Mouse (Mus musculus) small intestine, adult 2 months (tissue): ENCODE results near the gene Zbp1. TPM values are rescaled to one million over a fixed set of nuclear protein-coding genes. Genes with fewer than 3 reads are reported as not detected.

Experiments
- H3K27ac ChIP-seq: fragments of 200-500 bp; 2 replicates; pipeline ENCODE4 v1.5.1; 2012; ENCODE audit warnings: low read depth, low read length, control low read depth, inconsistent platforms; ENCODE audit not compliant: insufficient read depth
- H3K27me3 ChIP-seq: fragments of 200-500 bp; 2 replicates; pipeline ENCODE4 v1.6.1; 2012; ENCODE audit warnings: mild to moderate bottlenecking, moderate library complexity, low read length, inconsistent platforms; ENCODE audit not compliant: control insufficient read depth, insufficient read depth
- H3K36me3 ChIP-seq: fragments of 200-500 bp; 2 replicates; pipeline ENCODE4 v1.6.1; 2012; ENCODE audit warnings: mild to moderate bottlenecking, low read length, control low read depth, inconsistent platforms; ENCODE audit not compliant: control insufficient read depth, insufficient read depth
- H3K4me1 ChIP-seq: fragments of 200-500 bp; 2 replicates; pipeline ENCODE4 v1.6.1; 2012; ENCODE audit warnings: low read length, inconsistent platforms, mixed read lengths; ENCODE audit not compliant: control insufficient read depth, insufficient read depth, insufficient read length
- H3K4me3 ChIP-seq: fragments of 200-500 bp; 2 replicates; pipeline ENCODE4 v1.5.1; 2012; ENCODE audit warnings: low read depth, mild to moderate bottlenecking, control low read depth, inconsistent platforms, low read length, moderate library complexity
- CTCF ChIP-seq: fragments of 200-500 bp; IDR thresholded peaks from 2 replicates; pipeline ENCODE4 v1.5.1; 2012; ENCODE audit warnings: low read depth, mild to moderate bottlenecking, control low read depth, inconsistent platforms, low read length, moderate library complexity, mixed read lengths; ENCODE audit not compliant: insufficient replicate concordance, insufficient read length; ENCODE audit errors: extremely low read depth
- POLR2A ChIP-seq: fragments of 200-500 bp; IDR thresholded peaks from 2 replicates; pipeline ENCODE4 v1.6.1; 2012; ENCODE audit warnings: low read depth, mild to moderate bottlenecking, control low read depth, inconsistent platforms, low read length, moderate library complexity
- WGBS: fragments of 180-500 bp; shearing (Covaris S2); methylation state at CpG from one replicate; pipeline ENCODE4 v1.1.7; 2018; 5-methylcytosine and 5-hydroxymethylcytosine counted together
- polyA plus RNA-seq: library from polyadenylated mRNA; depleted of rRNA; stranded (reverse); fragments of >200 nt; gene quantifications from 2 replicates; pipeline ENCODE4 v1.2.3, GENCODE M21; 2012

Zbp1 gene
- polyA plus RNA-seq, 1 experiment = 51.0 TPM

DNA sequence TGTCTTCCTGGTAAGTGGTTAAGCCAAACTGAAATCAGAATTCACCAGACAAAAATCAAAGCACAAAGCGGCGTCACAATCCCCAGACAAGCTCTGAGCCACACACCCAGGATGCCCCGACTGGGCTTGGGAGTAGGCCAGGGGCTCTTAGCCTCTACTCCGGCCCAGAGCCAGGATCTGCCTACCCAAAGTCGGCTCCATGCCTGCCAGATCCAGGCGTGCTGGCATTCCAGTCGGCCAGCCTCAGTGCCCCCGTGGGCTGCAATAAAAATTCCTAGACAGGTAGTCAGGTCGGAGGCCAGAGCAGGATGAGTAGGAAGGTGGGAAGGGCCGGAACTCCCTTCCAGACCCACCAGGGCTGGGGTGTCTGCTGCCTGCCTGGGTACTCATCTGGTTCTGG lies 42.8 kb upstream of the Zbp1 start:
- H3K36me3 ChIP-seq = no peaks in the 10 kb centered on the region
- WGBS = 19% methylated on average over 10 of the region's 10 CpGs
- no peaks in the 10 kb centered on the region for H3K27me3 ChIP-seq
- TF ChIP-seq POLR2A = no peak
- TF ChIP-seq CTCF = no peak
- peaks cover 75% of the 10 kb centered on the region for H3K4me1 ChIP-seq
- no peak overlapping the region for H3K27ac ChIP-seq
- H3K4me3 ChIP-seq = no peak overlapping the region

DNA sequence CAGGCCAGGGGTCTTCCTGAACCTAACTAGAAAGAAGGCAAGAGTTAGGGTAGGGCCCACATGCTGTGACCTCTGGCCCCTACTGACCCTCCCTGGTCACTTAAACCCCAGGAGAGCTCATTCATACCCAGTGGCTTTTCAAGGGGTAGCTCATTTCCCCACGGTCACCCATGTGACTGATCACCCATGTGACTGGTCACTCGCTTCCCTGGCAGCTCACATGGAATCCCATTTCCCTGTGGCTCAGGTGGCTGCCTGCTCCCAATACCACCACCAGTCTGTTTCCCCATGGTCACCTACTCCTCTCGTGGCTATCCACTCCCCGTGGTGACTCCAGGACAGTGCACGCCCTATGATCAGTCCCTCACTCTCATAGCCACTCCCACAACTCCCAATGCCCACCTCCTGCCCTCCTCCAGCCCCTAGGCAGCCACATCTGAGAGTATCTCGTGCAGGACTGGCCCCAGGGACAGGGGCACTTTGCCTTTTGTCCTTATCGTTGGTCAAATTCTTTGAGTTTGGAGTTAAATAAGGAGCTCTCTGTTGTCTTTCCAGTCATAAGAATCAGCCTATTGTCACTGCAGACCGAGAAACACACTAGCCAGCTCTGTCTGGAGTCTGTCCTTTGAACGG lies 39.9 kb upstream of the Zbp1 start:
- TF ChIP-seq POLR2A (no peak), CTCF (no peak)
- Histone ChIP-seq H3K36me3 (no peaks in the 10 kb centered on the region), H3K4me3 (no peak overlapping the region), H3K27me3 (no peaks in the 10 kb centered on the region), H3K27ac (no peak overlapping the region), H3K4me1 (peaks cover 66% of the 10 kb centered on the region)
- 58% methylated on average over 9 of the region's 9 CpGs for WGBS

DNA sequence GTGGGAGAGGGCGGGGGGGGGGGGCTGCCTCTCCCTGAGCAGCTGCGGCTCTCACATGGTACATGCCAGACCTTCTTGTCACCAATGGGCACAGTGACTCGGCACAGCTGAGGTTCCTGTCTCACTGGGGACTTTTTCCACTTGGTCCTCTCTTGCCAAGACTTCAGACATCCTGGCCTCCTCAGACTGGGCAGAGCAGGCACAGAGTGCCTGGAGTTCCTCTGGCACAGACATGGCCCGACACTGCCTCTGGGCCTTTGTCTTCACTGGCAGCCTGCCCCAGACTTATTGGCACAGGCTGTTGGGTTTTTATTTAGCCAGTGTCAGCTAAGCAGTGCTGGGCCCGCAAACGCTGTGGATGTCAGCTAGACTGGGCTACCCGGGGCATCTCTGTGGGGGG lies 38.9 kb upstream of the Zbp1 start:
- WGBS = 21% methylated on average over 7 of the region's 7 CpGs
- Histone ChIP-seq H3K36me3 (no peaks in the 10 kb centered on the region), H3K4me3 (no peak overlapping the region), H3K27ac (no peak overlapping the region), H3K27me3 (no peaks in the 10 kb centered on the region), H3K4me1 (peaks cover 56% of the 10 kb centered on the region)
- TF ChIP-seq POLR2A = no peak
- TF ChIP-seq CTCF = no peak

DNA sequence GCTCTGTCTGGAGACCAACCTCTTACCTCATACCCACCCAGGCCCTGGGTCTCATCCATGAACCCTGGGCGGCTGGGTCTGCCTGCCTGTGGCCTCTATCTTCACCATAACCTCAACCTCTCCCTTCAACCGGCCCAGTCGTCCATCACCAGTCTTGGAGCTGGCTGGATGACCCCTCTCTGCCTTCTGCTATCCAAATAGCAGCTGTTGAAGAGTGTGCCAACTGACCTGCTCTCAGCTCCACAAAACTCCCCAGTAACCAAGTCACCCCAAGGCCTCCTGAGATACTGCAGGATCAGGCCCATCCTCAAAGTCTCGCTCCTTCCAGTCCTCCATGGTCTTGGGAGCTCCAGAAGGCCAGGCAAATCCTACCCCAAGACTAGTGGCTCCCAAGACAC lies 37.8 kb upstream of the Zbp1 start:
- Histone ChIP-seq H3K4me1 (peaks cover 52% of the 10 kb centered on the region), H3K27ac (no peak overlapping the region)
- WGBS = 44% methylated on average over 4 of the region's 4 CpGs

DNA sequence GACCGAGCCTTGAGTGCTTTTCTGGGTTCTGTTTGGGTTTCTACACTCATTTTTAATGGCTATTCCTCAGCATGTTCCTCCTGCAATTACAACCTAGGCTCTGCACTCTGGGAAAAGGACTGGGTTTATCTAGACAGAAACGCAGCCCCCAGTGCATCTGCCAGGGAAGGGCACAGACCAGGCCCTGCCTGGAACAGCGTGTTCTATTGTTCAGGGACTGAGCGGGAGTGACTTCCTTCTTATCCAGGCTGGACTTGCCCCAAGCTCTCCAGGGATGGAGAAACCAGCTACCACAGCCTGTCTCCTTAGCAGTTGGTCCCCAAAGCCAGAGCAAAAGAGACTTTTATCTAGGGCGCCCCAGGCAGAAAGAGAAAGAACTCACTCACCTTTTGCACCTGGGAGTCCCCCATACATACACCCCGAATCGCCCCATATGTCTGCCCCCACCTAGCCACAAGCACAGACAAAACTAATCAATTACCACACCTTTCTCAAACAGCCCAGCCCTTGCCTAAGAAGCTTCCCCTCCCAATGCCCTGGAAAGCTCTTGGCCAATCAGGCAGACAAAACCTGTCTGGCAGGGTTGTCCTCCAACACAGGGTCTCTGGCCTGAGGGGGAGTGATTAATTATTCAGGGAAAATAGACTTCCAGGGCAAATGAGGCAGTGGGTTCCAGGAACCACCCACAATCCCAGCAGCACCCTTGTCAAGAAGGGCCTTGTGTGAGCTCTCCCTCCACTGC lies 37.3 kb upstream of the Zbp1 start:
- no peak for TF ChIP-seq CTCF
- TF ChIP-seq POLR2A = no peak
- H3K4me1 ChIP-seq = peaks cover 50% of the 10 kb centered on the region
- WGBS = 22% methylated on average over 7 of the region's 7 CpGs
- H3K4me3 ChIP-seq = peak overlapping the region; percentile 12
- no peaks in the 10 kb centered on the region for H3K36me3 ChIP-seq
- H3K27me3 ChIP-seq = no peaks in the 10 kb centered on the region
- H3K27ac ChIP-seq = no peak overlapping the region

More for the DNA sequence above, 37.8 kb upstream of the Zbp1 start:
- no peak for TF ChIP-seq POLR2A
- no peak for TF ChIP-seq CTCF
- Histone ChIP-seq H3K36me3 (no peaks in the 10 kb centered on the region), H3K4me3 (no peak overlapping the region), H3K27me3 (no peaks in the 10 kb centered on the region)

DNA sequence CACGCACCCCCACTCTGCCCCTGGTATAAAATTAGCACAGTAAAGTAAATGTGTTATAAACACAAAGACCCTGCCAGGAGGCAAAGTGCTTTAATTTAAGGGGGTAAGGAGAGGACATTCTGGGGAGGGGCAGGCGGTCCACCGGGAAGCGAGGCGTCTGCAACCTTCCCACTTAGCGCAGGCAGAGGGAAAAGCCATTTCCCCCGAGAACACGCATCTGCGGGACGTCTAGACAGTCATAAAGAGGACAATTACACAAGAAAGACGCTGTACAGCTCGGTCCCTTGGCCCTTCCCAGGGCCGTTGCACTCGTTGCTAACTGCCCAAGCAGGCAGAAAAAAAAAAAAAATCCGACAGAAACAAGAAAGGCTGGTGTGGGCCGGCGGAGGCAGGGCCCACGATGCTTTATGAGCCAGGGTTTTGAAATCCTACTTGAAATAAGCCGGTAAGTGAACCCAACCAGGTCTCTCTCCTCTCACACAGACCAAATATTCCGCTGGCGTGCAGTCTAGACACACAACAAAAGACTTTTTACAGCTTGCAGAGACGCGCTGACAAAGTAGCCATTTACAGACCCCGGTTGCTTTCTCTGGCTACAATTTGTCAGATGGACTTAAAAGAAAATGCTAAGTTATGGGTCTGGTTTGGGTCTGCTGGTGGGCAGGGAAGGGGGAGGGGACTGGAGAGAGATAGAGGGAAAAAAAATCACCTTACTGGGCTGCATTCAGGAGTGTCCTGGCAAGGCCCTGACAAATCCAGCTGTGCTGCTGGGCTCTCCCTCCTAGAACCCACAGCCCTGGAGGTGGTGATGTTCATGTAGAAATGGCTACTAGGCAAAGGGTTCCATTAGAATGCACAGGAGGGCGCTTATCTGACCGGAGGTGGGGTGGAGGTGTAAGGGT lies 35.3 kb upstream of the Zbp1 start:
- 68% methylated on average over 26 of the region's 26 CpGs for WGBS
- peaks cover 43% of the 10 kb centered on the region for H3K4me1 ChIP-seq
- H3K27me3 ChIP-seq = no peaks in the 10 kb centered on the region
- no peaks in the 10 kb centered on the region for H3K36me3 ChIP-seq
- no peak for TF ChIP-seq CTCF
- TF ChIP-seq POLR2A = no peak
- no peak overlapping the region for H3K27ac ChIP-seq
- H3K4me3 ChIP-seq = no peak overlapping the region

DNA sequence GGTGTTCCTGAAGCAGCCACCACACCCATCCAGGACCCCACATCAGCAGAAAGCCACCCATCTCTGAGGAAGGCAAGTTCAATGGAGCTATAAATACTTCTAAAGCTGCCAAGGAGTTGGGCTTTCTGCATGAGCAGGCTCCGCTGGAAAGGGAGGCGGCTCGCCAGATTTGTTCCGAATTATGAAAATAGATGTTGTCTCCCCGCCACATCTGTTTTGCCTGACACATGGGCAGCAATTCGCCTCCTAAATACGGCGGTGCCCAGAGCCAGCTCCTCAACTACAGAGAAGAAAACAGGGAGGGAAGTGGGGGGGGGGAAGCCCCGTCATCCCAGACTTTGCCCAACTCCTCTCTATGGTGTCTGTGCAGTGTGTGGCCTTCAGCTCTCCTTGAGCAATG lies 33.0 kb upstream of the Zbp1 start:
- no peaks in the 10 kb centered on the region for H3K36me3 ChIP-seq
- H3K4me1 ChIP-seq = peaks cover 30% of the 10 kb centered on the region
- WGBS = 64% methylated on average over 9 of the region's 9 CpGs
- no peak overlapping the region for H3K27ac ChIP-seq
- H3K27me3 ChIP-seq = no peaks in the 10 kb centered on the region
- H3K4me3 ChIP-seq = no peak overlapping the region
- TF ChIP-seq CTCF = no peak
- no peak for TF ChIP-seq POLR2A
